Mouse (Mus musculus) heart, postnatal 14 days (tissue): ENCODE results near the gene Sh3tc1. TPM values are rescaled to one million over a fixed set of nuclear protein-coding genes. Genes with fewer than 3 reads are reported as not detected.

Source experiments
- DNase-seq, 2 experiments: peaks; one replicate each; pipeline ENCODE4 v3.0.0; 2021 to 2022
- intact Hi-C: fragments of 180-260 bp; cut with DNase I; formaldehyde crosslinking; loops from one replicate; pipeline ENCODE4 v1.15.1; 2025
- total RNA-seq, 2 experiments: library from RNA; stranded (reverse); gene quantifications; 2 replicates each; pipeline ENCODE4 v1.2.3; 2021

The Sh3tc1 gene
- total RNA-seq, 2 experiments from 2014 or later: 9.8 to 10.6 TPM

GRCm38 (mm10) chr5:35693638-35694037 is 46.1 kb downstream of the Sh3tc1 start:
- DNase-seq: no peak
- intact Hi-C loops: no loop called here

GRCm38 (mm10) chr5:35691246-35691645 is 48.5 kb downstream of the Sh3tc1 start:
- intact Hi-C loops: no loop called here
- peak in 1 of 2 experiments; percentile 50 for DNase-seq

GRCm38 (mm10) chr5:35690485-35691165 is 49.2 kb downstream of the Sh3tc1 start:
- intact Hi-C loops: no loop called here
- DNase-seq: peak in 1 of 2 experiments; percentile 38

GRCm38 (mm10) chr5:35689374-35689773 is 50.4 kb downstream of the Sh3tc1 start:
- DNase-seq: no peak
- intact Hi-C loops: no loop called here

GRCm38 (mm10) chr5:35688851-35689250 is 50.9 kb downstream of the Sh3tc1 start:
- intact Hi-C loops: no loop called here
- peak in 1 of 2 experiments; percentile 45 for DNase-seq

GRCm38 (mm10) chr5:35687098-35687497 is 52.7 kb downstream of the Sh3tc1 start:
- intact Hi-C loops: no loop called here
- DNase-seq: peak in 1 of 2 experiments; percentile 25

- intact Hi-C loops: no loop called here
Measured at GRCm38 (mm10) chr5:35686336-35686735, 53.5 kb downstream of the Sh3tc1 start.

GRCm38 (mm10) chr5:35685079-35685478 is 54.7 kb downstream of the Sh3tc1 start:
- no peak for DNase-seq
- intact Hi-C loops: no loop called here

More at GRCm38 (mm10) chr5:35686336-35686735, 53.5 kb downstream of the Sh3tc1 start:
- DNase-seq: no peak

- peak; percentile 63 to 72 for DNase-seq
- intact Hi-C loops: loop anchor here (1.0 to 5.0 kb wide), 2 partner anchors 86 to 159 kb away; no protein-coding TSS in a partner anchor
Measured at GRCm38 (mm10) chr5:35680958-35681357, 58.8 kb downstream of the Sh3tc1 start.

GRCm38 (mm10) chr5:35679256-35680155 is 60.3 kb downstream of the Sh3tc1 start, which contains the start of gene Htra3:
TSS of gene Htra3 (minus strand) at chr5:35679782.
- DNase-seq: peak; percentile 72 to 78

GRCm38 (mm10) chr5:35676964-35677363 is 62.8 kb downstream of the Sh3tc1 start:
- DNase-seq: no peak
- intact Hi-C loops: loop anchor here (5.0 kb wide), 1 partner anchor 35 kb away; no protein-coding TSS in a partner anchor

More at GRCm38 (mm10) chr5:35679256-35680155, 60.3 kb downstream of the Sh3tc1 start, which contains the start of gene Htra3:
- intact Hi-C loops: loop anchor here (5.0 kb wide), 2 partner anchors 37 to 157 kb away; no protein-coding TSS in a partner anchor

GRCm38 (mm10) chr5:35674081-35674555 is 65.7 kb downstream of the Sh3tc1 start:
- intact Hi-C loops: no loop called here
- peak; percentile 60 to 72 for DNase-seq

GRCm38 (mm10) chr5:35673086-35673485 is 66.7 kb downstream of the Sh3tc1 start:
- intact Hi-C loops: no loop called here

GRCm38 (mm10) chr5:35672581-35672980 is 67.2 kb downstream of the Sh3tc1 start:
- no peak for DNase-seq
- intact Hi-C loops: no loop called here

More at GRCm38 (mm10) chr5:35673086-35673485, 66.7 kb downstream of the Sh3tc1 start:
- peak; percentile 82 to 83 for DNase-seq

- intact Hi-C loops: no loop called here
- DNase-seq: peak; percentile 82 to 87
Measured at GRCm38 (mm10) chr5:35671474-35671891, 68.3 kb downstream of the Sh3tc1 start.

- DNase-seq: peak in 1 of 2 experiments; percentile 53
- intact Hi-C loops: no loop called here
Measured at GRCm38 (mm10) chr5:35670412-35670801, 69.4 kb downstream of the Sh3tc1 start.

GRCm38 (mm10) chr5:35669747-35670411 is 69.9 kb downstream of the Sh3tc1 start:
- intact Hi-C loops: no loop called here

GRCm38 (mm10) chr5:35666152-35666551 is 73.6 kb downstream of the Sh3tc1 start:
- intact Hi-C loops: no loop called here
- DNase-seq: no peak

More at GRCm38 (mm10) chr5:35669747-35670411, 69.9 kb downstream of the Sh3tc1 start:
- no peak for DNase-seq

- no peak for DNase-seq
- intact Hi-C loops: no loop called here
Measured at GRCm38 (mm10) chr5:35662021-35662545, 77.7 kb downstream of the Sh3tc1 start.

GRCm38 (mm10) chr5:35661210-35661609 is 78.6 kb downstream of the Sh3tc1 start:
- DNase-seq: no peak
- intact Hi-C loops: no loop called here
